29 mouse cellular contexts compared by ENCODE assay signal in the genomic region with DNA sequence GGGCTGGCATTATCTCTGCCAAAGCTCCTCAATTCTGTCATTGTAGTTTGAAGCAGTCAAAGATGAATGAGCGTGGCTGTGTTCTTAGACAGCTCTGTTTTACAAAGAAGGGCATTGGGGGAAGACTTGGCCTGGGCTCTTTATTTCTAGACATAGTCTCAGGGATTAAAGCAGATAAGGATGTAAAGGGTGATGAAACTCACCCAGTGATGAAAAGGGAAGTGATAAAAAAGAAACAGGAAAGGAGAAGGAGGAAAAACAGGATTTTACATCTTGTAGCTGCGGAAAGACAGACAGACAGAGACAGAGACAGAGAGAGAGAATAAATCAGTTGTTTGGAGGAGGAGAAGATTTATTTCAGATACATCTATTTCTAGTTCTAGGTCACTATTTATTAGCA.
"Had no signal": no experiment of that assay in that cellular context is flagged by ENCODE, and none has a peak within 500 bp of the region (broad histone marks: within the 10 kb centered on the region; RNA-seq: fewer than 3 reads in every experiment).

No protein-coding gene starts in this region.

- H3K27me3 ChIP-seq: embryonic facial prominence, embryonic 12.5 days; embryonic facial prominence, embryonic 13.5 days; embryonic facial prominence, embryonic 15.5 days; forebrain, embryonic 12.5 days; forebrain, embryonic 13.5 days; forebrain, embryonic 15.5 days had no signal

- H3K9ac ChIP-seq: embryonic facial prominence, embryonic 12.5 days; embryonic facial prominence, embryonic 13.5 days; embryonic facial prominence, embryonic 15.5 days; forebrain, embryonic 12.5 days; forebrain, embryonic 13.5 days; forebrain, embryonic 15.5 days; forebrain, postnatal 0 days had no signal

- H3K9me3 ChIP-seq: embryonic facial prominence, embryonic 10.5 days; embryonic facial prominence, embryonic 12.5 days; embryonic facial prominence, embryonic 13.5 days; embryonic facial prominence, embryonic 15.5 days; forebrain, embryonic 10.5 days; forebrain, embryonic 12.5 days; forebrain, embryonic 13.5 days; forebrain, embryonic 15.5 days had no signal

- H3K4me1 ChIP-seq: embryonic facial prominence, embryonic 10.5 days; embryonic facial prominence, embryonic 12.5 days; embryonic facial prominence, embryonic 13.5 days; embryonic facial prominence, embryonic 15.5 days; forebrain, embryonic 10.5 days; forebrain, embryonic 12.5 days; forebrain, embryonic 13.5 days; forebrain, embryonic 15.5 days had no signal

- DNase-seq: cerebellum, adult 2 months; cerebellum, adult 8-10 months; cerebellum, adult 9-10 months; cerebellum, adult 9-11 months; cerebellum, postnatal 10 days; cerebellum, postnatal 14 days; cerebellum, postnatal 25 days; cerebellum, postnatal 36 days; embryo, embryonic 11 days; forebrain, postnatal 0 days; gastrocnemius, adult 2 months; gastrocnemius, postnatal 10 days; gastrocnemius, postnatal 14 days; gastrocnemius, postnatal 25 days; gastrocnemius, postnatal 36 days; heart, adult 11 months; heart, adult 18-20 months; heart, adult 2 months had no signal

- H3K4me2 ChIP-seq: embryonic facial prominence, embryonic 12.5 days; embryonic facial prominence, embryonic 13.5 days; embryonic facial prominence, embryonic 15.5 days; forebrain, embryonic 12.5 days; forebrain, embryonic 13.5 days; forebrain, embryonic 15.5 days had no signal

- H3K36me3 ChIP-seq: embryonic facial prominence, embryonic 10.5 days; embryonic facial prominence, embryonic 12.5 days; embryonic facial prominence, embryonic 13.5 days; embryonic facial prominence, embryonic 15.5 days; forebrain, embryonic 10.5 days; forebrain, embryonic 12.5 days; forebrain, embryonic 15.5 days had no signal

- H3K4me3 ChIP-seq: embryonic facial prominence, embryonic 10.5 days; embryonic facial prominence, embryonic 12.5 days; embryonic facial prominence, embryonic 13.5 days; embryonic facial prominence, embryonic 15.5 days; erythroblast, embryonic 14.5 days; forebrain, embryonic 10.5 days; forebrain, embryonic 12.5 days; forebrain, embryonic 13.5 days; forebrain, embryonic 15.5 days; gastrocnemius, adult 2 months; heart, adult 2 months had no signal

- H3K27ac ChIP-seq: embryonic facial prominence, embryonic 10.5 days; embryonic facial prominence, embryonic 12.5 days; embryonic facial prominence, embryonic 13.5 days; embryonic facial prominence, embryonic 15.5 days; forebrain, embryonic 10.5 days; forebrain, embryonic 12.5 days; forebrain, embryonic 13.5 days; forebrain, embryonic 15.5 days; gastrocnemius, adult 2 months; heart, adult 2 months had no signal

- ATAC-seq: forebrain, embryonic 13.5 days; forebrain, embryonic 14.5 days; forebrain, embryonic 15.5 days; forebrain, embryonic 16.5 days; forebrain, postnatal 0 days had no signal
